Mouse (Mus musculus) lung, adult 2 months (tissue): ENCODE data around the gene Bcl3.

Experiments
- CTCF ChIP-seq: fragments of 200-500 bp; IDR thresholded peaks from 2 replicates; pipeline ENCODE4 v1.5.1; 2011; ENCODE audit warnings: mild to moderate bottlenecking, low read length, control low read depth; ENCODE audit not compliant: insufficient read depth
- POLR2A ChIP-seq: fragments of 200-500 bp; IDR thresholded peaks from 2 replicates; pipeline ENCODE4 v1.6.1; 2011; ENCODE audit warnings: low read depth, mild to moderate bottlenecking, control low read depth, low read length, borderline replicate concordance; ENCODE audit errors: extremely low read depth

- TF ChIP-seq CTCF: peak; percentile 85
- TF ChIP-seq POLR2A: no peak
These were observed 21.8 kb downstream of the Bcl3 start for GRCm38 (mm10) chr7:19800764-19801163.
